Mouse (Mus musculus) midbrain, embryonic 10.5 days (tissue): ENCODE measurements at regions not wholly inside any gene's neighbourhood (a gene's known extent, or its start where the extent isn't known, plus 50 kb on each side); places are given as distances from the start of the nearest gene placed in this dataset.

Experiments used
- DNase-seq: peaks from one replicate; pipeline ENCODE4 v3.0.0-alpha.2; 2017; ENCODE audit warnings: low spot score
- H3K27ac ChIP-seq: fragments of 300-500 bp; sonication (generic); replicated peaks from 2 replicates; pipeline ENCODE4 v1.5.1; 2016; ENCODE audit warnings: mild to moderate bottlenecking
- H3K27me3 ChIP-seq: fragments of 300-500 bp; sonication (generic); 2 replicates; pipeline ENCODE4 v1.6.1; 2016; ENCODE audit warnings: low read depth, mild to moderate bottlenecking; ENCODE audit not compliant: poor library complexity, severe bottlenecking
- H3K36me3 ChIP-seq: fragments of 300-500 bp; sonication (generic); 2 replicates; pipeline ENCODE4 v1.6.1; 2016; ENCODE audit warnings: mild to moderate bottlenecking, moderate library complexity
- H3K4me1 ChIP-seq: fragments of 300-500 bp; sonication (generic); 2 replicates; pipeline ENCODE4 v1.6.1; 2016
- H3K4me3 ChIP-seq: fragments of 300-500 bp; sonication (generic); 2 replicates; pipeline ENCODE4 v1.5.1; 2016; ENCODE audit warnings: mild to moderate bottlenecking, moderate library complexity
- H3K9me3 ChIP-seq: fragments of 300-500 bp; sonication (generic); replicated peaks from 2 replicates; pipeline ENCODE4 v1.6.1; 2016; ENCODE audit warnings: mild to moderate bottlenecking
- WGBS: fragments of 180-500 bp; shearing (Covaris S2); methylation state at CpG from one replicate; pipeline ENCODE4 v1.1.7; 2016; 5-methylcytosine and 5-hydroxymethylcytosine counted together

DNA sequence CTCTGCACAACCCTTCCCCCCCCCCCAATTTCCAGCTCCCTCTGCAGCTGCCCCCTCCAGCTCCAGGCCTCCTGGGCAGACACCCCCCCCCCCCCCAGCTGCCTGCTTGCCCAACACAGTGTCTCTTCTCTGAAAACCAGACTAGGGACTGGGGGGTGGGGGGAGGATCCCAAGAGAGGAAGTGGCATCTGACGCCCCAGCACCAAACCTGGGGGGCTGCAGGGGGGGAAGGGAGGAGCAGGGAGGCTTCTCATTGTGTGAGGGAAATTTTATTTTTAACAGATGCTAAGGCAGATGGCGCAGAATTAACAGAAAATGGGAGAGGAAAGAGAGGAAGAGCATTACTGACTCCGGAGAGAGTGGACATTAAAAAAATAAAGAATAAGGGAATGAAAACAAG is 60.5 kb upstream of the Pax2 start:
- Histone ChIP-seq H3K4me1 (peaks cover 49% of the 10 kb centered on the region), H3K36me3 (no peaks in the 10 kb centered on the region), H3K27ac (peak overlapping the region; percentile 80), H3K9me3 (no peaks in the 10 kb centered on the region), H3K4me3 (0 out of 2 replicates have a peak overlapping the region, but pooled peaks have one; percentile 26), H3K27me3 (peaks cover 100% of the 10 kb centered on the region)
- DNase-seq, result no peak
- 18% methylated on average over 3 of the region's 3 CpGs for WGBS

DNA sequence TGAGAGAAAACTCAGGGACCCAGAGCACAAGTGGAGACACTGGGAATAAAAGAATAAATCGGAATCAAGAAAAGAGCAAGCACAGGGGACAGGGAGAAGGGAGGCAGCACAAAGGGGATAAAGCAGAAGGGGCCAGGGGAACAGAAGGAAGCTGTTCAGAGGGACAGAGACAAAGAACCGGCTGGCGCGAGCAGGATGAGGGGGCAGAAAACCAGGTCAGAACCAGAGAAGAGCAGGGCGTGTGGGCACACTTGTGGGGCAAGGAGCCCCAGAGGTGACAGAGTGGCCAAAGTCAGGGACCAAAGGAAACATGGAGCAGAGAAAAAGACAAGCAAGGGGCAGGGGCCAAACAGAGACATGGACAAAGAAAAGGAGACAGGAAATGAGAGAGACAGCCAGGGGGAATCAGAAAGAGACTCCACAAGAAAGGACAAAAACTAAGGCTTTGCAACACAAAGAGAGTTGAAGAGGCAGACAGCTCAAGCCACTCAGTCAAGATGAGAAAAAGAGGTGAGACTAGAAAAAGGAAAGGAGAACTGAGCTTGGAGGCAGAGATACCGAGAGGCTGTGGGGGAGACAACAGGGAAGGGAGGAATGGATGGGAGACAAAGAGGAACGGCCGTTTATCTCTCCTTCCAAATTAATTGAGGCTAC is 59.7 kb upstream of the Pax2 start:
- H3K27ac ChIP-seq, result peak overlapping the region; percentile 80
- peak; percentile 58 for DNase-seq
- peaks cover 100% of the 10 kb centered on the region for H3K27me3 ChIP-seq
- H3K4me3 ChIP-seq, result peak overlapping the region; percentile 26
- peaks cover 49% of the 10 kb centered on the region for H3K4me1 ChIP-seq
- WGBS, result 4% methylated on average over 8 of the region's 8 CpGs
- no peaks in the 10 kb centered on the region for H3K36me3 ChIP-seq
- no peaks in the 10 kb centered on the region for H3K9me3 ChIP-seq

DNA sequence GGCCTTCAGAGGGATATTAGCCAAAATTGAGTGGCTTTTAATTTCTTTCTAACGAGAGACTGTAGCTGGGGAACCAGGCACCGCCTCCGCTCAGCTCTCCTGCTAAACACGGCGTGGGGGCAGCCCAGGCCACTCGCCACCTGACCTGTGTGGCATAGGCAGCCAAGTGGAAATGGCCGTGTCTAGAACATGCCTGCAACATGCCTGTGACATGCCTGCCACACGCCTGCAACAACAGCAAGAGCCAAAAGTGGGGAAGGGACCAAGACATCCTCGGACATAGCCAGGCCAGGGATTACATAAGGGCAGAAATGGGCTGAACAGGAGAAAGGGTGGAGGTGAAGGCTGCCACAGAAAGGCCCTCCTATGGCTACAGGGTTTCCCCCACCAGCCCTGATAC is 59.1 kb upstream of the Pax2 start:
- H3K9me3 ChIP-seq, result no peaks in the 10 kb centered on the region
- peak overlapping the region; percentile 26 for H3K4me3 ChIP-seq
- peaks cover 100% of the 10 kb centered on the region for H3K27me3 ChIP-seq
- 38% methylated on average over 9 of the region's 9 CpGs for WGBS
- peak overlapping the region; percentile 80 for H3K27ac ChIP-seq
- H3K4me1 ChIP-seq, result peaks cover 49% of the 10 kb centered on the region
- DNase-seq, result no peak
- no peaks in the 10 kb centered on the region for H3K36me3 ChIP-seq

DNA sequence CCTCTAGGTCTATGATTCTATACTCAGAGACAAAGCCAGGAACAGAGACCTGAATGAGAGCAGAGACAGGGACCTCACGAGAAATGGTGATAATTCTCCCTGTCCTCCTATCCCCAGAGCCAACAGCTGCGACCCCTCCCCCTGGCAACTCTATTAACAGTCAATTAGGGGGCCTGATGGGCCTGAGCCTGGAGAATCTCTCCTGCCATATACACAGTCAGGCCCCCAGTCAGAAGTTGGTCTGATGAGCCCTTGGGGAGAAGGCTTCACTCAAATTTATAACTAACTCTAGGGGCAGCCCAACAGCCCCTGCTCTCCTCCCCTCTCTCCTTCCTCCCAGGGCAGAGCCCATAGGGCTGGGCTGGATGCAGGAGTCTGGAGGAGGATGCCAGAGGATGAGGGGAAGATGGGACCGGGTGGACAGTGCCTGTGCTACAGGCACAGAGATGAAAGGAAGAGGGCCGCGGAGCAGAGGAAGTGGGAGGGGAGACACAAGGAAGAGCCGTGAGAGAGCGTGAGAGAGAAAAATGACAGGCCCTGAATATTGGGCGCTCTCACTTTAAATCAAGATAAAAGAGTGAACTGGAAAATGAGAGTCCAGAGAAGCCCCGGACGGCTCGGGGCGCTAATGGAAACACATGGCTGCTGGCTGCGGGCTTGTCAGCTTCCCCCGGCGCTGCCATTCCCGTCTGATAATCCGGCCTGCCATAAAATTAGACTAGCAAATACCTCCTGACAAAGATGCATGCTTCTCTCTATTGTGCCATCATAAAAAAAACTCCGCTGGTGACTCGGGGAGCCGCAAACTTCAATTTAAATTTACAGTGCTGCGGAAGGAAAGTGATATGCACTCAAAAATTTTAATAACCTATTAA is 57.2 kb upstream of the Pax2 start:
- H3K27ac ChIP-seq, result 0 out of 2 replicates have a peak overlapping the region, but pooled peaks have one; percentile 56
- H3K36me3 ChIP-seq, result no peaks in the 10 kb centered on the region
- no peaks in the 10 kb centered on the region for H3K9me3 ChIP-seq
- peak; percentile 33 for DNase-seq
- H3K4me1 ChIP-seq, result peaks cover 39% of the 10 kb centered on the region
- peaks cover 94% of the 10 kb centered on the region for H3K27me3 ChIP-seq
- no peak overlapping the region for H3K4me3 ChIP-seq
- WGBS, result 32% methylated on average over 21 of the region's 21 CpGs
